Mouse (Mus musculus): ENCODE measurements at regions not wholly inside any gene's neighbourhood (a gene's known extent, or its start where the extent isn't known, plus 50 kb on each side); places are given as distances from the start of the nearest gene placed in this dataset.

DNA sequence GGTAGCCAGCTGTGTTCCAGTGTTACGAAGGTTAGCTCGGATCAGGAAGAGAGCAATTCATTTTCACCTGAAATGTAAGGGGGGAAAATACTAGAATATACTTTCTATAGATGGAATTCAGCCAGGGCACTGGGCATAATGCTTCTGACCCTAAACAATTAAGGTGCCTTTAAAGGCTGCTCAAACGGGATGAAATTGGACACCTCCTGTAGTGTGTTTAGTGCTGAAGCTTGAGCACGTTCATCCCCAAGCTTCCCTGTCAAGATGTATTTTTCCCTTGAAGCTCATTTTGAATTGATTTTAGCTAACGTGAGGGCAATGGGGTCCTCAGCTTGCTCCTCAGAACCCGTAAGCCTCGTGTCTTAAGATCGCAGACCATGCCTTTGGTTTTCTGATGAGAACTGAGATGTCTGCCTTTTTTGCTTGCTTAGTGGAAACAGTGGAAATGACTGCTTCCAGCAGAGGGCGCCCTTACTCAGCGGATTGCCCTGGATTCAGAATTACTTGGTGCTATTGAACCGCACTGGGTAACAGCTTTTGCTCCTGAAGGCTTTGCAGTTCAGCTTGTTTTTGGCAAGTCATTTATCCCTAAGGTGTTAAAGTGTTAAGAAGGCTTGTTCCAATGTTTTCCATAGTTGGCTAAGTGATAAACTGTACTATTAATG lies 74.6 kb upstream of the Fermt1 start:
- DNase-seq (ENCODE audit: low spot score in 2 of 2), result peak; percentile 78 to 84

DNA sequence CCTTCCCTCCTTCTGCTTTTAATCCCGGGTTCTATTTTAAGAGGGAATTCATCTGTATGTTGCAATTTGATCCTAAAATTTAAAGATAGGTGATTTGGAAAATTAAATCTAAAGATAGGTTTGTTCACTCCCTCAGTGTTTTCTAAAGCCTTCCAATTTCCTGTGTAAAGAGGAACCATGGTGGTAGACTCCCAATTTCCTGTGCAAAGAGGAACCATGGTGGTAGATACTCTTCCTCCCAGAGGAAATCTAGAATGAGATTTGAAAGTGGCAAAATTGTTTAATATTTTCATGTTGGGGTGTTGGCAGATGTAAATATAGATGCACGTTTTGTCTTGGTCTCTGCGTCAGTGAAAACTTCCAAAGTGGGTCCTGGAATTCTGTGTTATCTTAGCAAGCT lies 75.5 kb upstream of the Fermt1 start:
- DNase-seq (ENCODE audit: low spot score in 2 of 2), result no peak

DNA sequence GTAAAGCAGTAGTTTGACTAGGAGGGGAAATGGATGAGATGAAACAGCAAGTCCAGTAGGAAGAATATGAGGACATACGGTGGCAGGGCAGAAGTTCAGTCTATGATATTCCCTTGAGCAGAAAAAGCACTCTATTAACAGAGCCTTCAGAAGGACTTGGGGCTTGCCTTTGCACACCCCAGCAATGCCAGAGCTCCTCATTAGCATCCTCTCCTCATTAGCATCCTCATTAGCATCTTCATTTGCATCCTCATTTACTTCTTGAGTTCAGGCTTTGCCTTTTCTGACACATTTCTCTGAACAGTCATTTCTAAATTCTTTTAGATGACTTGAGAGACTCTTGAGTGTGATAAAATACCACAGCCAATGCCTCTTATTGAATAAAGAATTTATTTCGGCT lies 81.3 kb upstream of the Fermt1 start:
- DNase-seq (ENCODE audit: low spot score in 2 of 2), result no peak

- DNase-seq (ENCODE audit: low spot score in 2 of 2), result no peak
Observed at GRCm38 (mm10) chr2:133035421-133035820, 89.7 kb upstream of the Fermt1 start.

GRCm38 (mm10) chr2:133040708-133041107 lies 95.0 kb upstream of the Fermt1 start:
- DNase-seq (ENCODE audit: low spot score in 2 of 2), result no peak

- no peak for DNase-seq (ENCODE audit: low spot score in 2 of 2)
Observed at GRCm38 (mm10) chr2:133077698-133078356, 132.1 kb upstream of the Fermt1 start.

- DNase-seq (ENCODE audit: low spot score in 2 of 2), result no peak
Observed at GRCm38 (mm10) chr2:133090976-133091375, 145.3 kb upstream of the Fermt1 start.

GRCm38 (mm10) chr2:133113642-133114041 lies 167.9 kb upstream of the Fermt1 start:
- DNase-seq (ENCODE audit: low spot score in 2 of 2), result peak; percentile 65 to 77

GRCm38 (mm10) chr2:133118651-133119050 lies 172.9 kb upstream of the Fermt1 start:
- DNase-seq (ENCODE audit: low spot score in 2 of 2), result no peak

DNA sequence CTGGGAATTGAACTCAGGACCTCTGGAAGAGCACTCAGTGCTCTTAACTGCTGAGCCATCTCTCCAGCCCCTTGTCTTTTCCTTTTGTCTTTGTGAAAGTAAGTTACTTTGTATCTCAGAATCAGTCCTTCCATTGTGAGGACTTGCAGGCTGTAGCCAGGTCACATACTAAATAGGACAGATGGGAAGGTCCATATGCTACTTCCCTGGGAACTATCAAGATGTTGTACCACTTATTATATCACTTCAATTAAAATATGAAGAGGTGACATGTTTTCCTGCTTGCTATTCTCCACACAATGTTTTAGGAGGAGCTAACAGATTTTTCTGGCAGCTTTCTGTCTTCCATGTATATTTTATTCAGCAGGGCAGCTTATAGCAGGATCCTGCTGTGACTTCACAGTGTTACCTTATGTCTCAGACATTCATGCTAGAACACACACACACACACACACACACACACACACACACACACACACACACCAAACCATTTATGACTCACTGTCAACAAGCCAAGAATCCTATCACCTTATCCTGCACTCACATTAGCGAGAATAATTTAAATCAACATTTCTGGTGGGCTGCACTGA lies 179.6 kb upstream of the Fermt1 start:
- no peak for DNase-seq (ENCODE audit: low spot score in 2 of 2)

GRCm38 (mm10) chr2:133134878-133135277 lies 189.2 kb upstream of the Fermt1 start:
- no peak for DNase-seq (ENCODE audit: low spot score in 2 of 2)

DNA sequence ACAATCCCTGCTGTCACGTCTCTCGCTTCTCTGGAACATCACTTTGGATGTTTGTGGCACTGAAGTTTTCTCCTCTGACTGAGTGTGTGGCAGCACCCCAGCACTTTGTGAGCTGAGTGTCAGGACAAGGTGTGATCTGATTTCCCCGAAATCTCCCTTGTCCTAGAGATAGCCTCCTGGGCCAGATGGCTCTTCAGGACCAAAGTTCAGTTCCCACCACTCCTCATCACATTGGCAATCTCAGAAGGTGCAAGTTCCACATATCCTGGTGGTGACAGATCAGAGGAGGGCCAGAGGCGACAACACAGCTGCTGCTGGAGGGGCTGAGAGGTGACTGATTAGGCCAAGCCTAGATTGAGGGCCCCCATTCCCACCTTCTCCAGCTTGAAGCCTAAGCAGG lies 193.2 kb upstream of the Fermt1 start:
- no peak for DNase-seq (ENCODE audit: low spot score in 2 of 2)

GRCm38 (mm10) chr2:133141341-133142035 lies 195.8 kb upstream of the Fermt1 start:
- DNase-seq (ENCODE audit: low spot score in 2 of 2), result no peak

DNA sequence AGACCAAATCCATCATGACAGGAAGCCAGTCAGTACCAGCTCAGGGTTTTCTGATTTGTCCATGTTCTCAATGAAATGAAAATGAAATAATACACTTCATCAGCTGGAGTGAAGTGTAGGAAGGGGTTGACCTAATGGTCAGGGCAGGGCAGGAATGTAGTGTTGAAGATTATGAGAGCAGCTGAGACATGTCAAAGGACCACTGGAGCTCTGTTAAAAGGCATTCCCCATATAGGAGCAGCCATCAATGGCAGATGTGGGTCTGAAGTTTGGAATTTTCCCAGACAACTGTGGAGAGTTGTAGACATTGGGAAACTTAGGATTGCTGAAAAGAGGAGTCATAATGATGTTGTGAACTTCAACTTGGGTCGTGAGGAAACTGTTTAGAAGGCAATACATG lies 206.8 kb upstream of the Fermt1 start:
- no peak for DNase-seq (ENCODE audit: low spot score in 2 of 2)

DNA sequence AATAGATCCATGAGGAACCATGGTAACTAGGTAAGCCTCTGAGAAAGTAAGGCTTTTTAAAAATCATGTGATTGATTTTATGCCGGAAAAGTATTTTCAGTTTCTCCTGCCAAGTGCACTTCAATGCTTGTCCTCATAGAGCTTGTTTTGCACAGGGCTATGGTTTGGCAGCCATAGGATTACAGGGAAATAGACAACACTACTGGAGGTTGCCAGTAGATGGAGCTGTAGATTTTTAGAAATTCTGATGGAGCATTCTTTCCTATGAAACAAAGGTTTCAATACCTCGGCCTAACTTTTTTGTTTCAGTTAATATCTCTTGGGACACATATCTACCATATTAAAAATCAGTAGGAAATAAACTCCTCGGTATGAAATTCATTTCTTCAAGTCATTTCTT lies 210.8 kb upstream of the Fermt1 start:
- DNase-seq (ENCODE audit: low spot score in 2 of 2), result peak in 1 of 2 experiments; percentile 28

DNA sequence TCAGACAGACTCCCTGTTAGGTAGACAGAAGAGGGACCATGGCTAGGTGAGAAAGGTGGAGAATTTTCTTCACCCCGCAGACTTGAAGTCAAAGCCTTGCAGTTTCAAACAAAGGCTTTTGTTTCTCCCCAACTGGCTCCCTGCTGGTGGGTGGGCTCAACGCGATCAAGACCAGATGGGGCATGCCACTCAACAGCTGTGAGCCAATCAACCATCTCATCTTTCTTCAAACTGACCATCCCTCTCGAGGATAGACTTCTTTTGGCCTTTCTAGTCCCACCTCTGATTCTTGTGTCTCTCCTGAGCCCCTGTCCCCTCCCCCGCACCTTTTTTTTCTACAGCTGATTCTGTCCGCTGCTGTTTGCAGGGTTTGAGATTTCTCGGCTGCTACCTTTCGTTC lies 212.5 kb upstream of the Fermt1 start:
- no peak for DNase-seq (ENCODE audit: low spot score in 2 of 2)

- no peak for DNase-seq (ENCODE audit: low spot score in 2 of 2)
Observed at GRCm38 (mm10) chr2:133159398-133159797, 213.7 kb upstream of the Fermt1 start.

DNA sequence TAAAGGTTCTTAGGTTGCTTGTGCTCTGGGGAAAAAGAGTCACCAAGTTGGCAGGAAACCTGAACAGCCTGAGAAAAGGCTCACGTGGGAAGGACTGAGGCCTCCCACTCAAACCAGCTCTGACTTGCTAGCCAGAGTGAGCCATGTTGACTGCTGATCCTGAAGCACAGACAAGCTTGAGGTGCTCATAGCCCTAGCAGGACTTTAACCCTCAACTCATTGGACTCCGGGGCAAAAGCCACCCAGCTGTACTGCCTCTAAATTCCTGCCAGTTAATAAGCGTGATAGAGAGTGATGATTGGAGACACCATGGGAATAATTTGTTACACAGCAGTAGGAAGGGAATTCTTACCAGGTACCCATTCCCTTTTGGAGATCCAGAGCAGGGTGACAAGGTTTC lies 230.7 kb upstream of the Fermt1 start:
- no peak for DNase-seq (ENCODE audit: low spot score in 2 of 2)

DNA sequence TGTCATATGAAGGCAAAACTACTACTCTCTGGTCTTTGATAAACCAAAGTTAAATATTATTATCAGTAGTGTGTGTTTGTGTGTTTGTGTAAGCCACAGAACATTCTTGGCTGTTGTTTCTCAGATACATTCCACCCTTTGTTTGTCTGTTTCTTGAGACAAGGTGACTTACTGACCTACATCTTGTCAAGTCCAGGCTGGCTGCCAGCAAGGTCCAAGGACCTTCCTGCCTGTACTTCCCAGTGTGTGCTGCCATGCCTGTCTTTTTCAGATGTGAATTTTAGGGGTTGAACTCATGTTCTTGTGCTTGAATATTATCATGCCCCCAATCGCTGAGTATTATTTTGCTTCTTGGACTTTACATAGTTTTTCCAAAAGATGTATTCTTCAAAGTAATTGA lies 235.5 kb upstream of the Fermt1 start:
- no peak for DNase-seq (ENCODE audit: low spot score in 2 of 2)

- no peak for DNase-seq (ENCODE audit: low spot score in 2 of 2)
Observed at GRCm38 (mm10) chr2:133182920-133183319, 237.2 kb upstream of the Fermt1 start.

DNA sequence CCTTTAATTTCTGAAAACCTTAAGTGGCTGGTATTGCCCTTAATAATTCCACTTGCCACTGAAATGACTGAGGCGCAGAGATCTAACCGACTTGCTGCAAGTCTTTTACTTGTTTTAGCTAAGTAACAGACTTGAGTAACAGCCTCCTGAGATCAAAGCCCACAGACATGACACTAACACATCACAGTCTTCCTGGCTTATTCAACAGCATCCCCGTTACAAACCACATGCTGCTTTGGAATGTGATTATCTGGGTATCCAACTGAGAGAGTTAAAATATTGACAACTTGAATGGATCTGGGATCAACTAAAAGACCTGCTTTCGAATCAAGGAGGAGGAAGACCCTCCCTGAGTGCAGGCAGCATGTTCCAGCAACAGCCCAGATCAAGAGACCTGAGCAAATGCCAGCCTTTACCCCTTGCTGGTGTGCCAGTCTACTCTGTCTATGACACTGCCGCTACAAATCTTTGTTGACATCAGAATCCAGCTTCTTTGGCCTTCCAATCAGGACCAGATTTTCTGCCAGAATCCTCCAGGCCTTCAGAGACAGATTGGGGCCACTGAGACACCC lies 258.7 kb upstream of the Fermt1 start:
- no peak for DNase-seq (ENCODE audit: low spot score in 2 of 2)

DNA sequence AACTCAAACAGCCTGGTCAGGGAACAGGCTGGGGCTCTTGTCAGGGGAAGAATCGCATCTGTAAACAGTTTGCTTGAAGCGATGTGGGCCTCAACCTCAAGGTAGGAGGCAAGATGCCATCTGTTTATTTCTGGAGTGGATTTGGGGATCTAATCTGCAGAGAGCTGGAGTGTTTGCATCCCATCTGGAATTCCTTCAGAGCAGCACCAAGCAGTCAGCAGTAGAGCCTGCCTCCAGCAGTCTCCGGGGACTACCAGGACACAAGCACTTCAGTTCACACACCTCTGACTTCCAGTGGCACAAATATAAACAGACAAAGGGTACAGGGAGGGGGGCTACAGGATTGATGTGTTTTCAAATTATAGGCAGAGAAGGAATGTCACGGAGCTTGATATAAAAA lies 262.8 kb upstream of the Fermt1 start:
- DNase-seq (ENCODE audit: low spot score in 2 of 2), result no peak
